Mouse (Mus musculus) spleen, adult 2 months (tissue): ENCODE measurements around the gene Osbpl3.

Source experiments
- CTCF ChIP-seq: fragments of 200-500 bp; IDR thresholded peaks from 2 replicates; pipeline ENCODE4 v1.5.1; 2011; ENCODE audit warnings: mild to moderate bottlenecking, inconsistent platforms; ENCODE audit not compliant: insufficient read depth, insufficient read length, insufficient replicate concordance; ENCODE audit errors: extremely low read depth
- POLR2A ChIP-seq: fragments of 200-500 bp; IDR thresholded peaks from 2 replicates; pipeline ENCODE4 v1.6.1; 2011; ENCODE audit warnings: low read depth, low read length, inconsistent platforms

- TF ChIP-seq CTCF (no peak), POLR2A (no peak)
Measured at GRCm38 (mm10) chr6:50244967-50245366, 211.0 kb downstream of the Osbpl3 start.
